In the genomic region with DNA sequence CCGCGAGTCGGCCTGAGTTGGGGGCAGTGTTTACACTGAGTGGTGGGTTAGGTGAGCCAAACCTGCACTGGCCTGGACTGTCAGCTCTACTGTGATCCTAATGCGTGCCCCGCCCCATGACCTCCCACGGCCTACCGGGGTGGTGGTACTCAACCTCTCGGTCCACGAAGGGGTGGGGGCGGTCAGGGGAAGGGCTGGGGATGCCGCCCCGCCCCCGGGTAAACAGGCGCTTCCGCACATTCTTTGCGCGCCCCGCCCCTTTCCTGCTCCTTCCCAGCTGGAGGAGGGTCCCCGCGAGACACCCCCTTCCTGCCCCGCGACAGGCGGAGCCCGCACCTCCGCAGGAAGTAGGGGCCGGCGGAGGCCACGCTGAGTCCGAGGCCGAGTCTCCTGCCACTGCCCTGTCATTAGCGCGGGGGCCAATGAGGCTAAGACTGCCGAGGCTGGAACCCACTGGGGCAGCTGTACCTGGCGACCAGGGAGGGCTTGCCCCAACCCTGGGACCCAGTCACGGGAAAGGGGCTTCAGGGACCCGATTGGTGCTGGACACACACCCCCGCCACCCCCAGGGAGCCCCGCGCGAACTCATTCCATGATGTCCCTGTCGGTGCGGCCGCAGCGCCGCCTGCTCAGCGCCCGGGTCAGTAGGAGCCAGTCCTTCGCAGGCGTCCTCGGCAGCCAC, we compare ENCODE assay signal across 8 mouse cellular contexts. TPM values are rescaled to one million over a fixed set of nuclear protein-coding genes. Genes with fewer than 3 reads are reported as not detected.
A peak's percentile ranks its signal among the peaks of the same experiment; 100 is the strongest.
DNase-seq lines count a peak whose midpoint lies in the region; ATAC-seq and TF ChIP-seq lines count a peak whose summit lies in the region.

No protein-coding gene starts in this region.

- peak overlapping the region; percentile 53 for H3K9ac ChIP-seq in embryonic facial prominence, embryonic 15.5 days
- H3K9ac ChIP-seq in heart, embryonic 16.5 days (ENCODE audit: low read length) = peak overlapping the region; percentile 74
- peak overlapping the region; percentile 49 for H3K9ac ChIP-seq in kidney, postnatal 0 days (ENCODE audit: low read depth, low read length)

- peak overlapping the region; percentile 97 for H3K4me2 ChIP-seq in embryonic facial prominence, embryonic 15.5 days (replicated peaks)
- peak overlapping the region; percentile 97 for H3K4me2 ChIP-seq in heart, embryonic 16.5 days (ENCODE audit: low read depth, low read length)
- peak overlapping the region; percentile 84 for H3K4me2 ChIP-seq in kidney, postnatal 0 days (ENCODE audit: low read length)

- H3K36me3 ChIP-seq in embryonic facial prominence, embryonic 15.5 days = peaks cover 40% of the 10 kb centered on the region
- H3K36me3 ChIP-seq in heart, embryonic 16.5 days (ENCODE audit: control insufficient read depth, insufficient read depth) = peaks cover 37% of the 10 kb centered on the region
- peaks cover 37% of the 10 kb centered on the region for H3K36me3 ChIP-seq in kidney, postnatal 0 days (ENCODE audit: insufficient read depth, low read length)

- peak; percentile 48 for ATAC-seq in embryonic facial prominence, embryonic 15.5 days (ENCODE audit: insufficient number of reproducible peaks, low FRiP score, low TSS enrichment, low read depth)
- peak; percentile 81 for ATAC-seq in heart, embryonic 16.5 days (replicated peaks; ENCODE audit: extremely low read depth, insufficient read depth, low FRiP score)
- ATAC-seq in kidney, postnatal 0 days (replicated peaks; ENCODE audit: low FRiP score, low read depth) = peak; percentile 70

- H3K9me3 ChIP-seq in embryonic facial prominence, embryonic 15.5 days (replicated peaks) = no peaks in the 10 kb centered on the region
- H3K9me3 ChIP-seq in heart, embryonic 16.5 days (replicated peaks; ENCODE audit: control insufficient read depth, low read length) = no peaks in the 10 kb centered on the region
- H3K9me3 ChIP-seq in kidney, postnatal 0 days (replicated peaks; ENCODE audit: low read length) = no peaks in the 10 kb centered on the region

- no peak for TF ChIP-seq CTCF in kidney, postnatal 0 days (IDR thresholded peaks at IDR 0.05; ENCODE audit: low read depth)

- WGBS in embryonic facial prominence, embryonic 15.5 days = 2% methylated on average over 50 of the region's 50 CpGs
- WGBS in heart, embryonic 16.5 days = 4% methylated on average over 46 of the region's 50 CpGs
- WGBS in kidney, postnatal 0 days = 3% methylated on average over 50 of the region's 50 CpGs

- no peak overlapping the region for H3K27ac ChIP-seq in embryonic facial prominence, embryonic 15.5 days (replicated peaks)
- H3K27ac ChIP-seq in heart, embryonic 16.5 days (ENCODE audit: low read length) = no peak overlapping the region
- H3K27ac ChIP-seq in kidney, postnatal 0 days = 0 out of 2 replicates have a peak overlapping the region, but pooled peaks have one; percentile 44

- peaks cover 22% of the 10 kb centered on the region for H3K4me1 ChIP-seq in embryonic facial prominence, embryonic 15.5 days
- H3K4me1 ChIP-seq in heart, embryonic 16.5 days (ENCODE audit: control insufficient read depth, insufficient read depth, low read length) = peaks cover 20% of the 10 kb centered on the region
- H3K4me1 ChIP-seq in kidney, postnatal 0 days (replicated peaks; ENCODE audit: insufficient read depth, low read length) = peaks cover 18% of the 10 kb centered on the region; the same call in 1 of the 2 replicates

- peak overlapping the region; percentile 55 for H3K4me3 ChIP-seq in embryonic facial prominence, embryonic 15.5 days (replicated peaks)
- H3K4me3 ChIP-seq in heart, embryonic 16.5 days (ENCODE audit: low read length) = peak overlapping the region; percentile 67
- H3K4me3 ChIP-seq in kidney, postnatal 0 days (replicated peaks; ENCODE audit: low read depth, low read length) = peak overlapping the region; percentile 46

- peak; percentile 50 for DNase-seq in ovary, adult 18-20 months (ENCODE audit: low spot score)
- no peak for DNase-seq in ovary, postnatal 10 days (ENCODE audit: low spot score)
- peak; percentile 86 for DNase-seq in kidney, postnatal 0 days (ENCODE audit: low spot score)
- peak; percentile 89 for DNase-seq in lung, postnatal 25 days (ENCODE audit: low spot score)
- DNase-seq in spleen, postnatal 36 days (ENCODE audit: low spot score in 2 of 2) = peak; percentile 59 to 65
- no peak for DNase-seq in c-Kit-positive CD71-positive TER-119-positive erythroid progenitor cells, embryonic 14.5 days (ENCODE audit: low spot score)

- peaks cover 11% of the 10 kb centered on the region; the same call in 1 of the 2 replicates for H3K27me3 ChIP-seq in embryonic facial prominence, embryonic 15.5 days
- H3K27me3 ChIP-seq in heart, embryonic 16.5 days (ENCODE audit: control insufficient read depth, insufficient read depth, low read length) = no peaks in the 10 kb centered on the region
- no peaks in the 10 kb centered on the region for H3K27me3 ChIP-seq in kidney, postnatal 0 days (ENCODE audit: insufficient read depth, low read length)

RNA-seq across cellular contexts. Expression of a gene that starts 8.9 kb away (rescaled TPM):
- 21.6 and 24.9 TPM in 2 replicates for polyA plus RNA-seq in embryonic facial prominence, embryonic 15.5 days (2015; fragmentation: Nextera tagmentation; extraction: Ambion mirVana)
- 34.0 and 36.2 TPM in 2 replicates for polyA plus RNA-seq in heart, embryonic 16.5 days (2015; fragmentation: Nextera tagmentation; extraction: Ambion mirVana)
- 40.9 and 44.4 TPM in 2 replicates for polyA plus RNA-seq in kidney, postnatal 0 days (2015; fragmentation: Nextera tagmentation; extraction: Ambion mirVana)

RNA-seq across cellular contexts. Expression of a gene that starts 22.4 kb away (rescaled TPM):
- 118 and 122 TPM in 2 replicates for polyA plus RNA-seq in embryonic facial prominence, embryonic 15.5 days (2015; fragmentation: Nextera tagmentation; extraction: Ambion mirVana)
- polyA plus RNA-seq in heart, embryonic 16.5 days (2015; fragmentation: Nextera tagmentation; extraction: Ambion mirVana) = 72.1 and 80.0 TPM in 2 replicates
- polyA plus RNA-seq in kidney, postnatal 0 days (2015; fragmentation: Nextera tagmentation; extraction: Ambion mirVana) = 85.5 and 89.4 TPM in 2 replicates

RNA-seq across cellular contexts. Expression of a gene that starts 23.2 kb away (rescaled TPM):
- polyA plus RNA-seq in embryonic facial prominence, embryonic 15.5 days (2015; fragmentation: Nextera tagmentation; extraction: Ambion mirVana) = 1.7 and 2.3 TPM in 2 replicates
- polyA plus RNA-seq in heart, embryonic 16.5 days (2015; fragmentation: Nextera tagmentation; extraction: Ambion mirVana) = 0.71 TPM in 1 of 2 replicates, not detected in the other
- polyA plus RNA-seq in kidney, postnatal 0 days (2015; fragmentation: Nextera tagmentation; extraction: Ambion mirVana) = 0.61 and 1.2 TPM in 2 replicates

RNA-seq across cellular contexts. Expression of a gene that starts 48.1 kb away (rescaled TPM):
- polyA plus RNA-seq in embryonic facial prominence, embryonic 15.5 days (2015; fragmentation: Nextera tagmentation; extraction: Ambion mirVana) = 99.7 and 104 TPM in 2 replicates
- 62.4 and 63.7 TPM in 2 replicates for polyA plus RNA-seq in heart, embryonic 16.5 days (2015; fragmentation: Nextera tagmentation; extraction: Ambion mirVana)
- 112 and 122 TPM in 2 replicates for polyA plus RNA-seq in kidney, postnatal 0 days (2015; fragmentation: Nextera tagmentation; extraction: Ambion mirVana)

Comparison
In these comparisons a context has a peak if more than half of its experiments do, and no peak if none do; other contexts are left out.
1. DNase-seq: peak in ovary, adult 18-20 months (single experiment), kidney, postnatal 0 days (single experiment), lung, postnatal 25 days (single experiment) and spleen, postnatal 36 days (2 of 2); none in ovary, postnatal 10 days (single experiment) and c-Kit-positive CD71-positive TER-119-positive erythroid progenitor cells, embryonic 14.5 days (single experiment).
2. Peak in every context shown above with its lines, with median percentiles within 50 percentile points of each other: ATAC-seq, H3K4me2 ChIP-seq, H3K4me3 ChIP-seq and H3K9ac ChIP-seq.